Mouse (Mus musculus) monocyte, adult 5-6 weeks (primary cell): Measurements from ENCODE around the gene Olfr551. TPM values are rescaled to one million over a fixed set of nuclear protein-coding genes. Genes with fewer than 3 reads are reported as not detected.

Experiments used
- total RNA-seq: library from RNA; stranded (forward); fragments of 200-1000, 200-491, 200-594 nt; gene quantifications from 3 replicates; pipeline ENCODE4 v1.2.3, GENCODE M21; 2017

Olfr551 gene
- total RNA-seq, 1 experiment from 2014 or later = 0.76 TPM

Other genes with a start within 250 kb of the Olfr551 start
- gene Rrm1, start 150.2 kb downstream of the Olfr551 start, total RNA-seq = 39.1 to 107 TPM (median 51.1 TPM) in 3 replicates
- not detected in 3 replicates for gene Olfr543, start 110.2 kb downstream of the Olfr551 start, total RNA-seq
- gene Olfr544, start 103.6 kb downstream of the Olfr551 start, total RNA-seq = not detected in 3 replicates
- not detected in 3 replicates for gene Olfr545, start 92.3 kb downstream of the Olfr551 start, total RNA-seq
- not detected in 3 replicates for gene Olfr547, start 57.1 kb downstream of the Olfr551 start, total RNA-seq
- gene Olfr548-ps1, start 51.0 kb downstream of the Olfr551 start, total RNA-seq = not detected in 3 replicates
- not detected in 3 replicates for gene Olfr549, start 42.0 kb downstream of the Olfr551 start, total RNA-seq
- gene Trim21, start 26.4 kb downstream of the Olfr551 start, total RNA-seq = 35.2 to 57.9 TPM (median 45.9 TPM) in 3 replicates
- not detected in 3 replicates for gene Olfr550, start 20.4 kb downstream of the Olfr551 start, total RNA-seq
- not detected in 3 replicates for gene Olfr552, start 5.9 kb upstream of the Olfr551 start, total RNA-seq
- 0.43 TPM in 1 of 3 replicates, not detected in the others for gene Olfr553, start 26.3 kb upstream of the Olfr551 start, total RNA-seq
- gene Olfr554, start 46.5 kb upstream of the Olfr551 start, total RNA-seq = not detected in 3 replicates
- gene Olfr555, start 66.9 kb upstream of the Olfr551 start, total RNA-seq = not detected in 3 replicates
- gene Olfr556, start 73.0 kb upstream of the Olfr551 start, total RNA-seq = not detected in 3 replicates
- gene Trim68, start 95.4 kb upstream of the Olfr551 start, total RNA-seq = 4.6 to 15.2 TPM (median 9.5 TPM) in 3 replicates
- not detected in 3 replicates for gene Olfr557, start 104.0 kb upstream of the Olfr551 start, total RNA-seq
- not detected in 3 replicates for gene Olfr558, start 110.3 kb upstream of the Olfr551 start, total RNA-seq
- gene Olfr33, start 127.2 kb upstream of the Olfr551 start, total RNA-seq = not detected in 3 replicates
- gene Olfr559, start 135.6 kb upstream of the Olfr551 start, total RNA-seq = not detected in 3 replicates
- gene Olfr560, start 167.5 kb upstream of the Olfr551 start, total RNA-seq = not detected in 3 replicates
- gene Olfr78, start 167.6 kb upstream of the Olfr551 start, total RNA-seq = not detected in 3 replicates
- gene Olfr561, start 179.3 kb upstream of the Olfr551 start, total RNA-seq = not detected in 3 replicates
- not detected in 3 replicates for gene Olfr564, start 211.6 kb upstream of the Olfr551 start, total RNA-seq